Mouse (Mus musculus) liver, postnatal 0 days (tissue): ENCODE results near the gene Sult2b1.

Experiments
- CTCF ChIP-seq: sonication (generic); IDR thresholded peaks from 2 replicates; pipeline ENCODE4 v1.5.1; 2016; ENCODE audit warnings: antibody characterized with exemption, low read depth
- EP300 ChIP-seq: IDR thresholded peaks from 2 replicates; pipeline ENCODE4 v1.6.1; 2016; ENCODE audit warnings: antibody characterized with exemption, low read depth, mild to moderate bottlenecking

DNA sequence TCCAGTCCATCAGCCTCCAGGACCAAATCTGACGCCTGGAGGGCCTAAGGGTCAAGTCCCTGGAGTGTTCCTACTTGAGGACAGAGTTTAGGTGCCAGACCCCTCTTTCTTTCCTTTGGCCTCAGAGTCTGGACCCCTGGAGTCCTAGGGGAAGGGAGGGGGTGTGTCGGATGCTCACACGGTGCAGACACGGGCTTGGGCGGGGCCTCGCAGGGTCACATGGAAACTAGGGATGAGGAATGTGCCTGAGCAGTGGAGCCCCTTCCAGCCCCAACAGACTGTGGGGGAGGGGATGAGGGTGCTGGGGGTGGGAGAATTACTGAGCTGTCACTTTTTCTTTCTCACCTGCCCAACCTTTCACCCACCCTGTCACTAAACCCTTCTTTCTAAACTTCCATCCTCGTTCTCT, 78.6 kb downstream of the Sult2b1 start:
- TF ChIP-seq CTCF (no peak), EP300 (no peak)
